Mouse (Mus musculus) cerebral cortex, adult 2 months (tissue): Measurements from ENCODE around the gene Gm20388.

Experiments
- WGBS: fragments of 180-500 bp; shearing (Covaris S2); methylation state at CpG from one replicate; pipeline ENCODE4 v1.1.7; 2018; 5-methylcytosine and 5-hydroxymethylcytosine counted together

The Gm20388 gene

GRCm38 (mm10) chr8:123732332-123732731, 3821.7 kb downstream of the Gm20388 start:
- 76% methylated on average over 4 of the region's 4 CpGs for WGBS

- WGBS, result 65% methylated on average over 8 of the region's 8 CpGs
Observed at GRCm38 (mm10) chr8:123734486-123734885, 3823.8 kb downstream of the Gm20388 start.

- WGBS, result 83% methylated on average over 9 of the region's 9 CpGs
Observed at GRCm38 (mm10) chr8:123736974-123737373, 3826.3 kb downstream of the Gm20388 start.

DNA sequence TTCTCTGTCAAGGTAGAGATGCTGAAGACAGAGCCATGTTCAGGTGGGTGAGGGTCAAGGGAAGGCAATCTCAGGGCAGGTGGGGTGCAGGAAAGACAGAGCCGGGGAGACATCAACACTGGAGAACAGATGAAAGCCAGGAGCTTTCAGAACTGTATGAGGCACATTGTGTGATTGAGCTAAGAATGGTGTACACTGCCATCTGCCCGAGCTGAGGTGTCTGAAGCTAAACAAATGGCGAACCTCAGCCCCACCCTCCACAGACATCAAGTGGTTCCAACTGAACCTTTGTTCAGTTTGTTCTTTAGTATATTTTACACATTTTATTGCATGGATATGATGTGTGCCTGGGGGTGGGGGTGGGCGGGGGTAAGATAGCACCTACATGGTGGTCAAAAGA, 3829.6 kb downstream of the Gm20388 start:
- 51% methylated on average over 4 of the region's 4 CpGs for WGBS

GRCm38 (mm10) chr8:123741232-123741631, 3830.6 kb downstream of the Gm20388 start:
- 77% methylated on average over 9 of the region's 9 CpGs for WGBS

DNA sequence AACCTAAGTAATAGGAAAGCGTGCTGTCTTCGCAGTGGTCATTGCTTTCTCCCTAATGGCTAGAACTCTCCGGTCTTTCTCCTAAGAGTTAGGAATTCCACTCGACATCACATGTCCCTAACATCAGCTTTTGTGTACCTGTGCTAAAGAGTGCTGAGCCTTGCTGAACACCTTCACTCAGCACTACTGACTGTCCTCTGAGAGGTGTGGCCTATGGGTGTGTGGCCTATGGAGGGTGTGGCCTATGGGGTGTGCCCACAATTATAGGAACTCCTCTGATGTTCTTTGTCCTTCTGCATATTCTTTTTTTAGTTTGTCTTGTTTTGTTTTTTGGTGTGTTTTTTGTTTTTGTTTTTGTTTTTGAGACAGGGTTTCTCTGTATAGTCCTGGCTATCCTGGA, 3835.8 kb downstream of the Gm20388 start:
- WGBS, result 94% methylated on average over 4 of the region's 4 CpGs

DNA sequence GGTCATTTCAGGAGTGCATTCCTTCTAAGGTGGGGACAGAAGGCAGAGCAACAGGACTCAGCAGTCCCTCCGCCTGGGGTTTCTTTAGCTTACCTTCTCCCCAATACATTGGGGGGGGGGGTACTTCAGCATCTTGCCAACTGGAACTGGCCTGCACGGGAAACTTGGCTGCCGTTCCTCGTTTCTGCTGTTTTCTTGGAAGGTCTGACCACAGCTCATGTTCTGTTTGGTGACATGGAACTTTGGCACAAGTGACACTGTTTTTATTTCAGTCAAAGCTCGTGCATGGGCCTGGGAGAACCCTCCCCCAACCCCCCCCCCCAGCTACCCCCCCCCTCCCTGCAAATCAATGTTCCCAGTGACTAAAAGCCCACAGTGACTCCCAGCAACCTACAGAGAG, 3837.1 kb downstream of the Gm20388 start:
- WGBS, result 41% methylated on average over 5 of the region's 5 CpGs

DNA sequence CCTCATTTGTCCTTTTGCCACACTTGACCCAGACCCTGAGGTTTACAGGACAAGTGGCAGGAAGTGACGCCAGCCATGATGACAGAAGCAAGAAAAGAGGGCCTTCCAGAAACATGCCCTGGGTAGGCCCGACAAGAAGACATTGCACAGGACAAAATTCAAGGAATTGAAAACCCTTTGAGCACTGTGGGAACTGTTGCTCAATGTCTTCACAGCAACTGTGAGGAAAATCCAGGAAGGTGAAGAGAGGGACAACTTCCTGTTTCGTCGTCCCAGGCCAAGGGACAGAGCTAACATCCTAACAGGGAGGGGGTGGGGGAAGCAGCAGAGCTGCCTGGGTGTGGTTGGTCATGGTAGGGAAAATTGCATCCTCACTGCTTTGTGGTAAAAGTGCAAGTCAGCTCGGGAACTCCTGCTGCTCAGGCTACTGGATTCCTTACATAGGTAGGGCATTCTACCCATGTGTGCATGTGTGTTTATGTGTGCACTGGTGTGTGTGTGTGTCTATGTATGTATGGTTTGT, 3839.6 kb downstream of the Gm20388 start:
- WGBS, result 78% methylated on average over 5 of the region's 5 CpGs

DNA sequence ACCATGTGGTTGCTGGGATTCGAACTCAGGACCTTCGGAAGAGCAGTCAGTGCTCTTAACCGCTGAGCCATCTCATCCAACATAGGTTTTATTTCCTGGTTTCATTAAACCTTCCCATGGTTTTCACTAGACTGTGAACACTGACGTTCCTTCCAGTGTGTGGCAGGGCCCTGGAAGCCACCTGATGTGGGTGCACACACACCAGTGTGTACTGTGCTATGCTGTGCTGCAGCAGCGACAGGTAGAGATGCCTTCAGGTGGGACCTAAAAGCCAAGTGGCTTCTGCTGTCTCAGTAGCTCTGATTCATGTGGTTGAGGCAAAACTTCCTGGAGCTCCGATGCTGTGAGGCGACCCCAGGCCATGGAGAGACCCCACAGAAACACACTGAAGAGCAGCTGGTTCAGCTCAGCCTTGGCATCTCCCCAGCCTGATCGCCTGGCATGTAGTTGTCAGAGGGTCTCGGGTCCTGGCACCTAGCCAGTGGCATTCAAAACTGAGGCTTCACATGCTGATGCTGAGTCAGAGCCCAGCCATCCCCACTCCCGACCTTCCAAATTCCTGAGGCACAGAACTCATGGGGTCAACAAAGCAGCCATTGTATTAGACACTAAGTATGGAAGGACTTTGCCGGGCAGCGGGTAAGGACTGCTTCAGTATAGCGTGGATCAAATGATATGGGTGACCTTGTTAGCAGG, 3842.3 kb downstream of the Gm20388 start:
- 67% methylated on average over 13 of the region's 13 CpGs for WGBS

DNA sequence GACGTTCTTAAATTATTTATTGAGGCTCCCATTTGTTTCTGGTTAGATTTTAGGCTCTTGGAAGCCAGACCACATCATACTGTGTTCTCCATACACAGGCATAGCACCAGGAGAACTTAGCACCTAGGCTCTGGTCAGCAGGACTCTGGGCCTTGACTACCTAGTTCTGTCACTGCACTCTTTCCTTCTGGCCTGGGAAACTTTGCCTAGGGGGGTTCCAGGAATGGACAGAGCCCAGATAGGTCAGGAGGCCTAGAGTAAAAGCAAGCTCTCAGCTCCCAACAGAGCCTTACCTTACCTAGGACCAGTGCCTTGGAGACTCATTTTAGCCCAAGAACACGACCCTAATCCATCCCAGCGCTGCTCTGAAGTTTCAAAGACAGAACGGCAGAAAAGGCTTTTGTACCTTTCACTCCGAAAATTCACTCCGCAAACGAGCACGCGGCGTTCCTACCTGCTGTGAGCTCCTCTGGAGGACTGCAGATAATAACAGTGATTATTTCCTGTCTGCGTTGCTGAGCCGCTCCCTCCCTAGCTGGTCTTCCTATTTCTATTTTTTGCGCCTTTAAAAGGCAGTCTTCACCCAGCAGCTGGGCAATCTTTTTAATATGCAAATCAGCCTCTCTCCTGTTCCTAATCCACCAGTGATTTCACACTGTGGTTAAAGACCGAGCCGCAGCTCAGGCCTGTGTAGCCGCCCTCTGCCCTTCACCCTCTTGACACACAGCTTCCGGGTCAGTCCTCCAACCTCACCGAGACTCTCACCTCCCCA, 3843.1 kb downstream of the Gm20388 start:
- 32% methylated on average over 18 of the region's 18 CpGs for WGBS

DNA sequence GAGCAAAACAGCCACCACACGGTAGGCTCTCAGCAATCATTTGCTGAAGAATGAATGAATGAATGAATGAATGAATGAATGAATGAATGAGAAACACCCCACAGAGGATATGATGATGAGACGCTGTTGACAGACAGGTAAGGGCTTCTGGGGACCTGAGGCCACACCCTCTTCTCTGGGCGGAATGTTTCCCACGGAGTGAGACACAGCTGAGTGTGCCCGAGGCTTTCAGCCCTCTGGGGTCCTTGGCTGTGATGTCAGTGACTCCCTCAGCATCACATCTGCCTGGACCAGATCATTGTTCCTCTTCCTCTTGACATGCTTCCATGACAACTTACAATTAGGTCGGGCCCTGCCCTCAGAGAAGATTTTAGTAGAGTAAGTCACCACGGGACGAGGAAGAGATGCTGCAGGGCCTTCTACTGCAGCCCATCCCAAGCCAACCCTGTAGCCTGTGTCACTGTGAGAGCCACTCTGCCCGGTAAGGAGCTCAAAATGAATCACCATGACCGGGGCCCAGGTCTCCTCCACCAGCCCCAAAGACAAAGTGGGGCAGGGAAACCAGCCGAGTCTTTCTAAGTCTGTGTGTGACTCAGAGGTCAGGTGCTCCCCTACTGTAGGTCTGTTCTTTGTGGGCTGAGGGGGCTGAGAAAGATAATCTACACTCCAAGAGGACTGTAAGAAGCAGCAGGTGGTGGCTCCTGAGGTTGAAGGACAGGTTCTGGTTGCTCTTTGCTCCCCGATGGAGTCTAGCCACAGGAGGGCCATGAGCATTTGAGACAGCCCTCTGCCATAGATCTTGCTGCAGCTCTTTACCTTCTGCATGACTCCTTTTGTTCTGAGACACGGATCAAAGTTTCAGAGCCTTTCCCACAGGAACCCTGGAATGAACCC, 3844.1 kb downstream of the Gm20388 start:
- WGBS, result 84% methylated on average over 13 of the region's 13 CpGs

GRCm38 (mm10) chr8:123756901-123757300, 3846.3 kb downstream of the Gm20388 start:
- 86% methylated on average over 8 of the region's 8 CpGs for WGBS

DNA sequence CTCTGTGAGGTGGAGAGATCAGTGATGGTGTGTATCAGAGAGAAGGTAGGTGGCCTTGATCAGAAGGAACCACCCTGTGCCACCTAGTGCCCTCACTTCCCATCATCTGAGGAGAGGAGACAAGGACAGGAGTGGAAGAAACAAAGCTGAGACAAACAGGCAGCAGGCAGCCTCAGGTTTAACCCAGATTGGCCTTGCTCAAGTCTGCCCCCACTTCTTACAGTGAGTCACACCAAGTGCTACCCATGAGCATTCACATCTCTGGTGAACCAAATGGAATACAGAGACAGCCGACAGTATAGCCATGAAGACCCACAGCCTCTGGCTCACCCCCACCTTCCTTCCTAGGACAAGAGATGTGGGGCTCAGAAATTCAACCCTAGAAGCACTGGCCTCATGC, 3848.3 kb downstream of the Gm20388 start:
- WGBS, result 57% methylated on average over 1 of the region's 1 CpGs

GRCm38 (mm10) chr8:123759933-123760332, 3849.3 kb downstream of the Gm20388 start:
- 40% methylated on average over 10 of the region's 10 CpGs for WGBS

GRCm38 (mm10) chr8:123760579-123760978, 3849.9 kb downstream of the Gm20388 start:
- WGBS, result 84% methylated on average over 5 of the region's 5 CpGs

DNA sequence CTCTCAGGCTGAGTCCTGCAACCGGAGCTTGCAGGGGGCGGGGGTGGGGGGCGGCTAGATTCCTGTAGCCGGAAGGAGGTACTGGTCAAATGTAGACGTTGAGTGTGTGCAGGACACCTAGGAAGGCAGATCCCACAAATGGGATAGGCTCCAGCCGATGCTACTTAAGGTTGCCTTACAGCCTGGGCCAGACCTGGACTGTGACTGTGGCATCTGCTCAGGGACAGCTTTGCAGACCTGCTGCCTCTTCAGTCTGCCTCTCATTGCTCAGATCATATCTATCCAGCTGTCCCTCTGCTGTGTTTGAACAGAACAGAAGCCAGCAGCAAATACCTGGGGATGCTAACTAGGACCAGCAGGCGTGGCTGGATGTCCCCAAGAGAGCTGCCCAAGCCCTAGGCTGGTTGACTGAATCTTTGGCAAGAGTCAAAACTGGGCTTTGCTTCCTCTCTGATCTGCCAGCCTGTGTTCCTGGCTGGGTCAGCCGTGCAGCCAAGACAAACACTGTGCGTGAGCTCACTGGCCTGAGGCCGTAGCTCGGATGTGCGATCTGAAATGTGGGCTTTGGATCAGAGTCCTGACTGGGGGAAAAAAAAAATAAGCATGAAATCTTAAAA, 3850.7 kb downstream of the Gm20388 start:
- WGBS, result 58% methylated on average over 12 of the region's 12 CpGs

DNA sequence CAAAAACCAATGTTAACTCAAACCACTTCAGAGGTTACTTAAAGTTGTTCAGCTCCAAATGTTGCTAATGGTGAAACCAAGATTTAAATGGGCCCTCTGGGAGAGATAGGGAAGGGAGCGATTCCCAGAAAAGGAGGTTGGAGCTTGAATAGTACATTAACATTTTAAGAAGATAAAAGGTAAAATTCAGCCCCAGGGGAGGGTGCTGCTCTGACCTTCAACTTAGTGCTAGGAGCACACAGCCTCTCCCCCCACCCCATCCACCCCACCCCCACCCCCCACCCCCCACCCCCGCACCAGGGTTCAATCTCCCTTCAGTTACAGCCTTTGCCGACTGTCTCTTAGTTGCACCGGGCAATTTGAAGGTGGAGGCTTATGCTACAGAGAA, 3851.2 kb downstream of the Gm20388 start:
- 39% methylated on average over 4 of the region's 4 CpGs for WGBS

GRCm38 (mm10) chr8:123763355-123763754, 3852.7 kb downstream of the Gm20388 start:
- WGBS, result 54% methylated on average over 7 of the region's 7 CpGs

DNA sequence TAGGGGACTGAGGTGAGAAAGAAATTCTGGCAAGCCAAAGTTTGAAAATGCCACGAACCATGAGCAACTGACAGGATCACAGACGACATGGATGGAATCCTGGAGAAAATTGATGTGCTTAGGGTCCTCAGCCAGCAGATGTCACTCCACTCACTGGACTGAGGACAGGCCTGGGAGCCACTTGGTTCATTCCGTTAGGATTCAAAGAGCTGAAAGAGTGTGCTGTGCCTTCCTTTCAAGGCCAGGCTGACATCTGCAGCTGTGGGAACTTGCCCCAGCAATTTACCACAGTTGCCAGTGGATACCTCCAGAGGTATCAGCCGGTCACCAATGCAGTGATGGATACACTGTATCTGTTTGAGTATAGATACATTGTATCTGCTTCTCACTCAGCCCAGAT, 3854.0 kb downstream of the Gm20388 start:
- 50% methylated on average over 4 of the region's 4 CpGs for WGBS

DNA sequence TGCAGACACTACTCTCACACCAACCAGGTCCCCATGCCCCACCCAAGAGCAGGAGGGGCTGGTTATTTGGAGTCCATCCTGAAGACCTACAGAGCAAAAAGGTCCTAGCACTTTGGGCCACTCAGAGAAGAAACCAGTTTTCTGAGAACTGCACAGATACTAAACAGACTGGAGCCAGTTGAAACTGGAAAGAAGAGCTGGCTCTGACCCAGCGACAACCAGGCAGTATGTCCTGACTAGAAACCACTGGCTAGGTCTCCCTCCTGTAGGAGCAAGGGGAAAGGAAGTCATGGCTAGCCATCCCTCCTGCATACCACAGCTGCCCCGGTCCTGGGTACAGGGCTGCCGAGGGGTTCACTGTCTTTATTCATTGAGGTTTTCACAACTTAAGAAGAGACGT, 3855.9 kb downstream of the Gm20388 start:
- 92% methylated on average over 4 of the region's 4 CpGs for WGBS

- 53% methylated on average over 8 of the region's 8 CpGs for WGBS
Observed at GRCm38 (mm10) chr8:123767874-123768273, 3857.2 kb downstream of the Gm20388 start.
